Comparison of ENCODE assay signal across 8 mouse cellular contexts in genomic region chr17:33523918-33524755, GRCm38 (mm10). TPM values are rescaled to one million over a fixed set of nuclear protein-coding genes. Genes with fewer than 3 reads are reported as not detected.
DNase-seq lines count a peak whose midpoint lies in the region; ATAC-seq and TF ChIP-seq lines count a peak whose summit lies in the region.

Gene Adamts10, plus strand, starts transcription at chr17:33524204.

- no peak for ATAC-seq in G1E (ENCODE audit: extremely low read depth, insufficient number of reproducible peaks, low FRiP score, poor library complexity, severe bottlenecking)

- peak within 1 kb of the TSS; percentile 83 for H3K27ac ChIP-seq in cerebellum, adult 2 months (ENCODE audit: insufficient read depth, low read length)
- peak within 1 kb of the TSS; percentile 91 for H3K27ac ChIP-seq in hindbrain, embryonic 10.5 days

- H3K27me3 ChIP-seq in G1E (ENCODE audit: insufficient read depth, low read length) = peaks cover 13% of the 10 kb centered on the region; the same call in 1 of the 2 replicates
- H3K27me3 ChIP-seq in cerebellum, adult 2 months (ENCODE audit: control insufficient read depth, insufficient read depth, low read length) = no peaks in the 10 kb centered on the region
- no peaks in the 10 kb centered on the region for H3K27me3 ChIP-seq in hindbrain, embryonic 10.5 days (ENCODE audit: insufficient read depth, poor library complexity, severe bottlenecking)

- H3K9me3 ChIP-seq in G1E (replicated peaks) = no peaks in the 10 kb centered on the region
- H3K9me3 ChIP-seq in hindbrain, embryonic 10.5 days = no peaks in the 10 kb centered on the region

- peak; percentile 46 for DNase-seq in G1E (ENCODE audit: low spot score)
- peak; percentile 76 to 81 for DNase-seq in cerebellum, adult 2 months
- DNase-seq in frontal cortex, adult 2 months (ENCODE audit: extremely low spot score in 1 of 2, low spot score in 1 of 2) = peak; percentile 15 to 42
- DNase-seq in hindbrain, embryonic 10.5 days (ENCODE audit: low spot score) = peak; percentile 83
- peak; percentile 51 to 52 for DNase-seq in layer of hippocampus, postnatal 14 days (ENCODE audit: low spot score in 2 of 2)
- peak; percentile 91 for DNase-seq in lung, postnatal 14 days
- DNase-seq in retina, embryonic 14.5 days (ENCODE audit: low spot score) = peak; percentile 69
- DNase-seq in thymus, postnatal 36 days = peak; percentile 78 to 79

- TF ChIP-seq CTCF in G1E (IDR thresholded peaks at IDR 0.05; ENCODE audit: low read depth, low read length) = no peak
- TF ChIP-seq CTCF in cerebellum, adult 2 months (IDR thresholded peaks at IDR 0.05; ENCODE audit: borderline replicate concordance, insufficient read depth, low read depth, low read length) = no peak

- 0 out of 2 replicates have a peak, but pooled peaks cover 3% of the 10 kb centered on the region for H3K4me1 ChIP-seq in G1E (ENCODE audit: insufficient read depth, low read depth, low read length)
- H3K4me1 ChIP-seq in cerebellum, adult 2 months (ENCODE audit: control insufficient read depth, insufficient read depth, low read length) = peaks cover 9% of the 10 kb centered on the region
- peaks cover 34% of the 10 kb centered on the region for H3K4me1 ChIP-seq in hindbrain, embryonic 10.5 days (replicated peaks)

- WGBS in cerebellum, adult 2 months = 1% methylated on average over 43 of the region's 44 CpGs
- under 1% methylated on average over 44 of the region's 44 CpGs for WGBS in hindbrain, embryonic 10.5 days

- peak within 1 kb of the TSS; percentile 58 for H3K4me3 ChIP-seq in G1E (ENCODE audit: low read depth, low read length)
- peak within 1 kb of the TSS; percentile 81 for H3K4me3 ChIP-seq in cerebellum, adult 2 months (replicated peaks; ENCODE audit: insufficient read depth, low read depth, low read length)
- peak within 1 kb of the TSS; percentile 66 for H3K4me3 ChIP-seq in hindbrain, embryonic 10.5 days

- H3K36me3 ChIP-seq in G1E (replicated peaks) = peaks cover 17% of the 10 kb centered on the region
- peaks cover 12% of the 10 kb centered on the region for H3K36me3 ChIP-seq in hindbrain, embryonic 10.5 days

- peak; percentile 69 for TF ChIP-seq POLR2A in cerebellum, adult 2 months (IDR thresholded peaks at IDR 0.05; ENCODE audit: borderline replicate concordance, insufficient read depth, low read length)

RNA-seq across cellular contexts. Expression of gene Adamts10, which starts in this region (rescaled TPM):
- total RNA-seq in G1E (2014; fragmentation: Nextera tagmentation) (2.0 and 4.5 TPM in 2 replicates), G1E (2017) (3.4 and 4.0 TPM in 2 replicates)
- polyA plus RNA-seq in G1E (2012) = 2.8 and 3.5 TPM in 2 replicates
- polyA plus RNA-seq in cerebellum, adult 2 months (2012; rRNA removed) = 205 and 251 TPM in 2 replicates
- polyA plus RNA-seq in frontal cortex, adult 2 months (2012; rRNA removed) = 55.3 and 66.3 TPM in 2 replicates
- polyA plus RNA-seq in hindbrain, embryonic 10.5 days (2016; fragmentation: Nextera tagmentation; extraction: Ambion mirVana) = 40.5 and 42.4 TPM in 2 replicates
- total RNA-seq in layer of hippocampus, postnatal 14 days (2021) = 10 to 100 TPM; 33.4 to 34.1 TPM

Comparison
In these comparisons a context has a peak if more than half of its experiments do, and no peak if none do; other contexts are left out.
1. RNA of gene Adamts10 (total RNA-seq): 33.4 to 34.1 TPM in layer of hippocampus, postnatal 14 days; 2.0 to 4.5 TPM in G1E; every median in the first group is over 4 times any median in the second.
2. DNase-seq: peak in every context shown above with its lines; median percentile 91 in lung, postnatal 14 days; 83 in hindbrain, embryonic 10.5 days; 78 in cerebellum, adult 2 months; 78 in thymus, postnatal 36 days; 69 in retina, embryonic 14.5 days; 52 in layer of hippocampus, postnatal 14 days; 46 in G1E; 28 in frontal cortex, adult 2 months.
3. Peak in every context shown above with its lines, with median percentiles within 50 percentile points of each other: H3K4me3 ChIP-seq.